Mouse (Mus musculus) urinary bladder, adult 2 months (tissue): ENCODE measurements at regions not wholly inside any gene's neighbourhood (a gene's known extent, or its start where the extent isn't known, plus 50 kb on each side); places are given as distances from the start of the nearest gene placed in this dataset.
A peak's percentile ranks its signal among the peaks of the same experiment; 100 is the strongest.

Source experiments
- DNase-seq: peaks from one replicate; pipeline ENCODE4 v3.0.0; 2022; ENCODE audit warnings: low spot score

DNA sequence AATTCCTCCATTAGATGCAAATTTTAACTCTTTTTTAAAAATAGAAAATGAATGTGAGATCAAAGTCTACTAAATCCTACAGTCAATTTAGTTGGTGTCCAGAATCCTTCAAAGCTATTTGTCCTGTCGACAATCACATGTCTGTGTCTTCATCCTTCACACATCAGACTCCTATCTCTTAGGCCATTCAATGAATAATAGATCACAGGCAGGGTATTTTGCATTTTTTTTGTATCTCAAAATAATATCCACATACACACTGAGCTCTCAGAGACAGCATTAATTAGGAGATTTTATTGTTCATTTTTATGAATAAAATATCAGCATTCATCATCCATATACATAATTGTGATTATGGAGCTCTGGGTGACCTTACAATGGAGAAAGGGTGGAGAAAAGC, 427.2 kb downstream of the Hao1 start:
- DNase-seq: no peak

DNA sequence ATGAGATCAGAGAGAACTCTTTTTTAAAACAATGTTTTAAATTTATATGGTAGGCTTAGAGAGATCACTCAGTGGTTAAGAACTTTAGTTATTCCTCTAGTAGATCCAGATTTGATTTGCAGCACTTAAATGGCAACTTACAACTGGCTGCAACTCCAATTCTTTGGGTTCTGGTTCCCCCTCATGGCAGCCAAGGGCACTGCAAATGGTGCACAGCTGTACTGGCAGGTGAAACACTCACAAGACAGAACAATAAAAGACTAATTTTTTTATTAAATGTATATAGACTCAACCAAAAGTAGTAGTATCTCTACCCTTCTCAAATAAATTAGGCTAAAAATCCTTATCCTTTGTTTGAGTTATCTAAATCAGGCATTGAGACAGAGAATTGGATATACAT, 446.9 kb downstream of the Hao1 start:
- no peak for DNase-seq

DNA sequence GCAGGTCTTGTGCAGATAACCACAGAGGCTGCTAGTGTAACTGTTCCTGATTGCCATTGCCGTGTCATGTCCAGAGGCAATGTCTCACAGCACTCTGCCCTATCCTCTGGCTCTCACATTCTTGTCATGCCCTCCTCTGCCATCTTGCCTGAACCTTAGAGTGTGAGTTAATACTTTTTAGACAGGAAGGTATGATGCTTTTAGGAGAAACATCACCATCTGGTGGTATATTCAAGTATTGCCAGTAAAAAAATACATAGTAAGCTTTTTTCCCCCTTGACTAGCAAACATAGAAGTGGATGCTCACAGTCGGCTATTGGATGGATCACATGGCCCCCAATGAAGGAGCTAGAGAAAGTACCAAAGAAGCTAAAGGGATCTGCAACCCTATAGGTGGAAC, 465.8 kb downstream of the Hao1 start:
- no peak for DNase-seq

DNA sequence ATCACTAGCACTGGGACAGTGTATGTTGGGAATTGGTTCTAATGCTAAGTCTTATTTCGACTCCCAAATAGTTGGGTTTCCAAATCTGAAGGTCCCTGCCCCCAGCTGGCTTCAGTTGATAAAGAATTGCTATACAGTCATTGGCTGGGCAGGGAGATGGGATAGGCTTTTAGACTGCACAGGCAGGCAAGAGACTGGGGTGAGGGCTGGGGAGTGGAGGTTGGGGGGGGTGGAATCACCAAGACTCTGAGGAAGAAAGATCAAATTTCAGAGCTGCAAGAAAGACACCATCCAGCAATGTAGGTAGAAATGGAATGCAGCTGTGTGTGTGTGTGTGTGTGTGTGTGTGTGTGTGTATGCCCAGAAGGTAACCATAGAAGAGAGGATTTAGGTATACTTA, 474.0 kb downstream of the Hao1 start:
- DNase-seq: no peak

DNA sequence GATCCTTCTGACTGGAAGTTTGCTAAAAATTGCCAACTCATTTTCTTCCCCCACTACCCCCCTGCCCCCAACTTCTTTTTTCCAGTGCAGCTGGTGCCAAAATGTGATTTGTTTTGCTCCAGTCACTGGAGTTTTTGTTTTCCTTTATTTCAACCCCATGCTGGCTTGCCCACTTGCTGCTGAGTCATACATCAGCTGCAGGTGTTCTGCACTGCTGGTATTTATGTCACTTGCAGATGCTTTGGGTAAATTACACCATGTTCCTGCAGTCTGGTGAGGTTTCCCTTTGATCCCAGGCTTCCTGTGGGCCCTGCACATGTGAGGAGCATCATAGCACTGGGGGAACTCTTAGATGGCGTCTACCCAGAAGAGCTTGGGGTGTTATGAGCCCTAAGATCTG, 476.2 kb downstream of the Hao1 start:
- DNase-seq: no peak

DNA sequence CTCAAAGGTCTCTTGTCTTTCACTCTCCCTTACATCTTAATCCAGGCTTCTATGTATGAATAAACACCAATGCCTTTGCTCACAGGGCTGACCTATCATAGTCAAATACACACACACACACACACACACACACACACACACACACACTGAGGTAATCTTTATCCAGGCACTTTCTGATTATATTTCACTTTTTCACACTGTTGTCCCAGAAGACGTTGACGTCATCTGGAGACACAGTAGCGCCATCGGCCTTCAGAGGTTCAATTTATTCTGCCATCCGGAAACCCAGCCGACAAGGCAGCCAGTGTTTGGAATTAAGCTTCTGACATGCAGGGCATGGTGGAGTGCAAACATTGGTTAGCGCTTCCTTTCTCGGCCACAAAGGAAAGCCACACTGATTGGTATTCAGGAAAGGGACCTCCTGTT, 486.2 kb downstream of the Hao1 start:
- no peak for DNase-seq

DNA sequence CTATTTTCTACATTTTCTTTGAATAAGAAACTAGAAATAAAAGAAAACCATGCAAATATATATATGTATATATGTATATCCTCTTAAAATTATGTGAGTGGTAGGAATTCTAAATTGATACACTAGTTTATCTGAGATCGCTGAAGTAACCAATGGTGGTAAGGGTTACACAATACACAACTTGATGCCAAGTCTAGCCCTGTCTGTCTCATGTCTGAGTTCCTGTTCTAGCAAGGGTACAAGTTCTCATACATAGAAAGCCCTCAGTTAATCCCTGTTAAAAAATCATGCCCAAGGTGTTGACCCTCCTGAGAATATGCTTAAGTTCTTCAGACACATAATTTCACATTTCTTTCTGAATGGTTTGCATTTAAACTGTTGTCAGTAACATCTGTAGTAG, 486.8 kb downstream of the Hao1 start:
- no peak for DNase-seq

DNA sequence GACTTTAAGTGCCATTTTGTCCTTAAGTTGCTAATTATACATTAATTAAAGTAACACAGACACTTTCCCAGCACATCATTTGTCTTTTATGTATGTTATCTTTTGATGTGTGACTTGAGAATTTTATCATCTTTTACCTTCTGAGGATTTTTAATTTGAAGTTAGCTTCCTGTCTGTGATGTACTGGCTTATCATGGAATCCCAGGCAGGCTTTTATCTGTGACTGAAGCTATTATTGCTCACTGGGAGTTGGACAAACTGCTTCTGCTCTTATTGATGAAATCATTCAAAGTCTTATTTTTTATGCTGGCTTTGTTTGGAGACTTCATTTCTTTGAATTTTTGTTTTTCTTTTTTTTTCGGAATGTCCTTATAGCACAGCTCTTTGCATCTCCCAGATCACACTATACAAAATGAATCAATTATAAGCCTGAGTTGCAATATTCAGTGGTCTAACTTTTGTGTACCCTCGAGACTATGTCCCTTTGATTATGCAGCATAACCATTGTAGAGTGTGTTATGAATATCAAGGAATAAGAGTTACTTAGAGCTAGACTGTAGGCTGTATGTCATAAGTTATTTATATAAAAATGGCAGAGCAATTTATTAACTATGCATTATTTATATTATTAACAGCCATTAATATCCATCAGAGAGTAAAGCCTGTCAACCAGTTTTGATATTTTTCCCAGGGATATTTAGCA, 494.1 kb downstream of the Hao1 start:
- DNase-seq: no peak

DNA sequence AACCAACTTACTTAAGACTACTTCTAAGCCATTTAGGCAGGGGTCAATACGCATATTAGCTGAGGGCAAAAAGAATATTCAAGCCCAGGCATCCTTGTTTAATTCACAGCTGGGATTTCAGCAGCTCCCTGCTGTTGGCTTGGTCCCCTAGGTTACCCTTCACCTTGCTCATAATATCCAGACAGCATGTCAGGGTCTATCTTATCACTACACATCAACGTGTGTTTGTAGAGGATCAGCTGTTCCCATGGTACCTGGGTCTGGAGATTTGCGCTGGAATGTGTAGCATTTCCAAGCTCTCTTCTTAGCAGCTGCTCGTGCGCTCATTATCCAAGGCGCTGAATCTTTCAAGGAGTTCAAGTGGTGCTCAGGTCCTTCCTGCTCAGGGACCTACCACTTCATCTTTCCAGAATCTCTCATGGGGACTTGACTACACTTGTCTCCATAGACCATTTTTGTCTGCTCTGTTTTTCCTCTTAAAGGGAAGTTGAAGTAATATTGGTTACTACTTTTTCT, 484.5 kb downstream of the Bmp2 start:
- DNase-seq: no peak

DNA sequence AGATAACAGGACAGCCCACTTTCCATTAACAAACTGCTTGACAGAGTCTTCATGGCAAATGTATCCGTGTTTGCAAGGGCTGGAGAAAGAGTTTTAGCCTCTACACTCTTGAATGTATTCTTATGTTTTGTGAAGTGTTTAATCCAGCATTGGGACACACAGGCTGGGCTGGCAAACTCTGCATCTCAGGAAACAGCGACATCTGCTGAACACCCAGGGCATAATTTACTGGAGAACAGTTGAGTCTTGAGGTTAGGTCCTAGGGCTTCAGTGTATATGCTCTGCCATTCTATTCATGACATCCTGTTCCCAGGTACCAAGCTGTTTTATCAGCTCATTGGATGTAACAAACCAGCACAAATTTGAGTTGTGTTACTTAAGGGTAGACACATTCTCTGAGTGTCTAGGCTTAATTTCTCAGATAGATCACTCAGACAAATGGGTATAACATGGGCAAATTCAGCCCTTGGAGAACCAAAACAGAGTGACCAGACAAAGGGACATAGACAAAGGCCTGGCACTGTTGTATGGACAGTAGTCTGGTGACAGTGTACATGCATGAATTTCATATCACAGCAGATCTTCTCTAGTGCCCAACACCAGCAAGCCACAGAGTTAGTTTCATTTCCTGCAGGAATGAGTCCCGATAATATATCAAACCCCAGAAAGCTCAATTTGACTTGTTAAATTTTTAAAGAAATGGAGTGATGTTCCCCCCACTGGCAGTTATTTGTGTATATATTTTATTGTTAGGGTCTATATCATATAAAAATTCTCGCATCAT, 477.9 kb downstream of the Bmp2 start:
- peak; percentile 19 for DNase-seq

DNA sequence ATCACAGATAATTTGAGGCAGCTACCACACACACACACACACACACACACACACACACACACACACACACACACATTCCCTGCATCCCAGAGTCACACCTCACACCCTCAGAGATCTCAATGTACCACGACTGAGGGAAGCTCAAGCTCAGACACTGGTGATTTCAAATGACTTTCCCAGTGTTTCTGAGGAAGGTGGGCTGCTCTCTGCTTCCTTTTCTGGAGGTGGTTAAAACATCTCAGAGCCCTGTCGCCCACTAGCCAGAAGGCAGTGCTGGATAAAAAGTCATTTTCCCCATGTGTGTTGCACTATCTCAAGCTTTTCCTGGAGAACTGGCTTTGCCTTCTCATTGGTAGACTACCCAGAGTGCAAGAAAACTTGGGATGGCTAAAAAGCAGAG, 477.2 kb downstream of the Bmp2 start:
- DNase-seq: no peak

DNA sequence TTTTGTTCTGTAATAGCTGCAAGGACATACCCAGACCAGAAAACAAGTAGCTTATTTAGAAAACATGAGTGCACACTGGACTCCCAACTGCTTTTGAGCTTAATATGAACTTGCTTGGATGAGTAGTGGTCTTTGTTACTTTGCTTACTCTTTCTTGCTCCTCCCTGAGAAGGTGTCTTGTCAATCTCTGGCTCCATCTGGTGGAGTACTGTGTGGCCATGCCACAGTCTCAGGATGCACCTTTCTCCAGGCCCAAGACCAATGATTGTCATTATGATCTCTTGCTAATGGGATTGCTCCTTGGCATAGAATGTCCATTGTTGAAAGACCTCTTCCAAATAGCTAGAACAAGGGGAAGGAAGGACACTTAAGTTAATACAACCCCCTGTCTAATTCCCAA, 465.1 kb downstream of the Bmp2 start:
- no peak for DNase-seq

DNA sequence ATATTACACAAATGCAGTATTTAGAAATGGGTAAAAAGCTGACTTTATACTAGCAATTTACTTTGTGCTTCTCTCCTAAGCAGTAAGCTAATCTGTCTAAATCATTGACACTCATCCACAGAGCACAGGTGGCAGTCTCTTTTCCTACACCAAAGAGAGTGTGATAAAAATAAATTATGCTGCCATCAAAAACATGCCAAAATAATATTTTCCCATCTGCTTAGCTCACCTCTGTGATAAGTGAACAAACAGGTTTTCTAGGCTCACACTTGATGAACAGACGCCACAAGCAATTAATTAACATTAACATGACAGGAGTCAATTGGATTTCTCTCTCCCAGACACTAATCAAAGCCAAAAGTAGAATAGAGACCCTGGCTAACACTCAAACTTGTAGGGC, 451.2 kb downstream of the Bmp2 start:
- DNase-seq: no peak

DNA sequence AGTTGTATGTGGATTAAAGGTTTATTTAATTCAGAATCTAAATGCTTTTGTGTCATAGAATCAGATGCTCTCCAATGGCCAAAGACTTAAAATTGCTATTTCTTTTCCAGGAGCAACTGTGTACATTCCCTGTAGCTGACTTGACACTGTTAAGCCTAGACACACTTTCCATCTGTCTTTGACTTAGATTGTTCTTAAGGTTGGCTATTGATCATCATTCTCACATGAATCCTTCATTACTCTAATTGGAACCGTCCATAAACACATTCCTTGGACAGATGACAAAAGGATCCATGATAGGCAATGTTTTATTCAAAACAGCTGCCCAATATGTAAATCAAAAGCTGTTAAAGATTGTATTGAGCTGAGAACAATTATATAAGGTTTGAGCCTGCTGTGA, 442.8 kb downstream of the Bmp2 start:
- no peak for DNase-seq

DNA sequence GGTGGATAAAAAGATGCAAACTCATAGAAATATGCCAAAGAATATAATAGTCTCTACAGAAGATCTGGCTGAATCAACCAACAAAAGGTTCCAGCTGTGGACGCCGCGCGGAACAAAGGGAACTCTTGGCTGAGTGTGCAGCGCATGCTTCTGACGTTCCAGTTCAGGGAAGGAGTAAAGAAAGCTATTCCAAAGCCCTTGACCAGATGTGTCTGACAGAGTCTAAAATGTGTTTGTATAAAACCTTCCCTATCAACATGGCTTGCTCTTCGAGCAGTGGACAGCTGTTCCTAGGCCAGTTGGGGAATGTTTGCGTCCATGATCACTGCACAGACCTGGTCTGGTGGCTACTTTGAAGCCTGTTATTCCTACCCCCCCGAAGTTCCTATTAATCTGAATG, 442.4 kb downstream of the Bmp2 start:
- no peak for DNase-seq

DNA sequence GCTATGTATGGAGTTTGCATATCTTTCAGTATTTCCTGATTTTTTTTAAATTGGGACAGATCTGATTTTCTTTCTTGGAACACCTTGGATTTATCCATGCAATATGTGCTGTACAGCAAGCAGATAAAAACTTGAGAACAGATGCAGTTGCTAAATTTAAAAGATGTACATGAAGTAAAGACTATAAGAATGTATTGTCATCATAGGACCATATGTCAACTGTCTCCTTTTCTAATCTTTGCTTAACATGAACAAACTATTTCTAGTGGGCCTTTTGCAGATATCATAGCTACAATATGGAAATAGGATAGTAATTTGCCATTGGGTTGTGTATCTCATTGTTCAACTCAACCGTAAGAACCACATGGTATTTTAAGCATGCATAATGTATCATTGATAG, 435.7 kb downstream of the Bmp2 start:
- DNase-seq: no peak
